Comparison of ENCODE assay signal across 1 mouse cellular context in the genomic region with DNA sequence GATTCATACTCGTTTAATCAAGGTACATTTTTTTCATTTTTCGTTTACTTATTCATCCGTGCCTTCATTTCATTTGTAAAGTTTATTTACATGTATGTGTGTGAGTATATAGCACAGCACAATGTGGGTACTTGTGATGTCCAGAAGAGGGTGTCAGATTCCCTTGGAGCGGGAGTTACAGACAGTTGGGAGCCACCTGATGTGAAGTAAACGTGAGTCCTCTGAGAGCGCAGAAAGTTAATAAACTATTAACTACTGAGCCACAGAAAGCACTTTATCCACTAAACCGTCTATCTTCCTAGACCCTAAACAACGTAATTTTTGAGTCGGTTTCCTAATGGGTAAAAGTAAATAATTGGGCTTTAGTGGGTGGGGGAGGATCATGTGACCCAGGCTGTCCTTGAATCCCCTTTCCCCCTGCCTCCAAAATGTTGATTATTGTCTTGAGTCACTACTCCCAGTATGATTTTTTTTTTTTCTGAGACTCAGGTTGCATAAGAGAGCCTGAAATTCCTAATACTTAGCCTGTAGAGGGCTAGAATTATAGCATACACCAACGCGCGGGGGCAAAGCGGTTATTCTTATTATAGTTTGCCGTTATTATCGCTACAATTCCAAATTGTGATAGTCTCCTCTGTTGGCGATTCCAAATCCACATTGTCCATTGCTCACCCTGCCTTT.
TF ChIP-seq lines count a peak whose summit lies in the region.

No protein-coding gene starts in this region.

TF ChIP-seq in CH12.LX, 34 proteins besides CTCF, POLR2A, EP300 and RAD21 (continued from another document):
- TF ChIP-seq MEF2A (IDR thresholded peaks at IDR 0.05; ENCODE audit: borderline replicate concordance, low read depth, low read length), result no peak
- no peak for TF ChIP-seq CHD2 (IDR thresholded peaks at IDR 0.05; ENCODE audit: low read length)
- TF ChIP-seq BHLHE40 (IDR thresholded peaks at IDR 0.05; ENCODE audit: low read depth, low read length), result no peak
- no peak for TF ChIP-seq JUND (conservative IDR thresholded peaks at IDR 0.05; ENCODE audit: low read depth, low read length)
- TF ChIP-seq ZKSCAN1 (IDR thresholded peaks at IDR 0.05; ENCODE audit: borderline replicate concordance, low read depth, low read length), result no peak
- TF ChIP-seq RCOR1 (conservative IDR thresholded peaks at IDR 0.05; ENCODE audit: low read depth, low read length), result no peak
TF ChIP-seq in CH12.LX: peak in this region for 3.
